Mouse (Mus musculus) forebrain, postnatal 0 days (tissue): Measurements from ENCODE around the gene B4galt4. TPM values are rescaled to one million over a fixed set of nuclear protein-coding genes. Genes with fewer than 3 reads are reported as not detected.
A peak's percentile ranks its signal among the peaks of the same experiment; 100 is the strongest.

Experiments used
- ATAC-seq: fragments of 200-750 bp; cut with Nextera tagmentation; 2 replicates; pipeline ENCODE4 v1.8.0; 2017; ENCODE audit warnings: mild to moderate bottlenecking, moderate library complexity
- DNase-seq: peaks from one replicate; pipeline ENCODE4 v3.0.0-alpha.2; 2015
- H3K27ac ChIP-seq: fragments of 300-500 bp; sonication (generic); 2 replicates; pipeline ENCODE4 v1.5.1; 2014; ENCODE audit warnings: low read depth, mild to moderate bottlenecking, antibody characterized with exemption, low read length, moderate library complexity, mixed read lengths
- H3K27me3 ChIP-seq: fragments of 300-500 bp; sonication (generic); 2 replicates; pipeline ENCODE4 v1.6.1; 2014; ENCODE audit warnings: mild to moderate bottlenecking, low read length, mixed read lengths; ENCODE audit not compliant: insufficient read depth
- H3K36me3 ChIP-seq: fragments of 300-500 bp; sonication (generic); 2 replicates; pipeline ENCODE4 v1.6.1; 2014; ENCODE audit warnings: mild to moderate bottlenecking, moderate library complexity; ENCODE audit not compliant: insufficient read depth
- H3K4me1 ChIP-seq: fragments of 300-500 bp; sonication (generic); 2 replicates; pipeline ENCODE4 v1.6.1; 2014; ENCODE audit warnings: antibody characterized with exemption; ENCODE audit not compliant: insufficient read depth
- H3K4me2 ChIP-seq: fragments of 300-500 bp; sonication (generic); 2 replicates; pipeline ENCODE4 v1.6.1; 2014; ENCODE audit warnings: low read depth, mild to moderate bottlenecking, moderate library complexity
- H3K4me3 ChIP-seq: fragments of 300-500 bp; sonication (generic); 2 replicates; pipeline ENCODE4 v1.5.1; 2014; ENCODE audit warnings: low read depth, low read length, mixed read lengths
- H3K9ac ChIP-seq: fragments of 300-500 bp; sonication (generic); 2 replicates; pipeline ENCODE4 v1.6.1; 2014; ENCODE audit warnings: mild to moderate bottlenecking
- H3K9me3 ChIP-seq: fragments of 300-500 bp; sonication (generic); 2 replicates; pipeline ENCODE4 v1.6.1; 2016; ENCODE audit warnings: low read length
- CTCF ChIP-seq: sonication (generic); IDR thresholded peaks from 2 replicates; pipeline ENCODE4 v1.5.1; 2016; ENCODE audit warnings: antibody characterized with exemption, control low read depth, low read depth
- WGBS: fragments of 180-500 bp; shearing (Covaris S2); extraction: QIAGEN DNeasy Blood & Tissue Kit; methylation state at CpG from one replicate; pipeline ENCODE4 v1.1.7; 2014; 5-methylcytosine and 5-hydroxymethylcytosine counted together
- polyA plus RNA-seq: library from polyadenylated mRNA; unstranded; fragments of >200 nt; fragmentation: Nextera tagmentation; extraction: Ambion mirVana; gene quantifications from 2 replicates; pipeline ENCODE4 v1.2.1, GENCODE M21; 2015
- total RNA-seq: library from RNA; depleted of rRNA; stranded (reverse); fragments of >200 nt; gene quantifications from 2 replicates; pipeline ENCODE4 v1.2.3, GENCODE M21; 2014

Gene B4galt4
- total and polyA plus RNA-seq, 2 experiments from 2014 or later, result 25.0 to 27.3 TPM

DNA sequence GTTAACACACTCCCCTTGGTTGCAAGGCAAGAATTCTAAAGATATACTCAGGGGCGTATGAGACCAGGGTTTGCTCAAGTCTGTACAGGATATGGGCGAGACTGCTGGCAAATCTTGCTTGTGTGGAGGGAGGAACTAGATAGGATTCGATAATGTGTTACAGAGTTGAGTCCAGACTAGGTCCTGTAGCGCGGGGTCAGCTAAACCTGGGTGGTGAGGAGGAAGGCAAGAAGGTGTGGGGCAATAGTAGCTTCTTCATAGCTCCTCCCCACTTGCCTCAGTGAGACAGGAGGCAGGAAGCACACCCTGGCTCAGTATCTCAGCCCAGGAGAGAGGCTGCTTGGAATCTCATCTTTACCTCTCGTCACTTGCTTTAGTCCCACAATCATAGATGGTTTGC, 12.9 kb upstream of the B4galt4 start:
- WGBS, result 86% methylated on average over 6 of the region's 6 CpGs
- Histone ChIP-seq H3K9me3 (no peaks in the 10 kb centered on the region), H3K27ac (no peak overlapping the region), H3K4me2 (no peak overlapping the region), H3K4me1 (no peaks in the 10 kb centered on the region), H3K4me3 (no peak overlapping the region), H3K27me3 (no peaks in the 10 kb centered on the region), H3K9ac (no peak overlapping the region), H3K36me3 (no peaks in the 10 kb centered on the region)
- DNase-seq, result no peak
- TF ChIP-seq CTCF, result no peak
- no peak; the same call in 1 of the 2 replicates for ATAC-seq

DNA sequence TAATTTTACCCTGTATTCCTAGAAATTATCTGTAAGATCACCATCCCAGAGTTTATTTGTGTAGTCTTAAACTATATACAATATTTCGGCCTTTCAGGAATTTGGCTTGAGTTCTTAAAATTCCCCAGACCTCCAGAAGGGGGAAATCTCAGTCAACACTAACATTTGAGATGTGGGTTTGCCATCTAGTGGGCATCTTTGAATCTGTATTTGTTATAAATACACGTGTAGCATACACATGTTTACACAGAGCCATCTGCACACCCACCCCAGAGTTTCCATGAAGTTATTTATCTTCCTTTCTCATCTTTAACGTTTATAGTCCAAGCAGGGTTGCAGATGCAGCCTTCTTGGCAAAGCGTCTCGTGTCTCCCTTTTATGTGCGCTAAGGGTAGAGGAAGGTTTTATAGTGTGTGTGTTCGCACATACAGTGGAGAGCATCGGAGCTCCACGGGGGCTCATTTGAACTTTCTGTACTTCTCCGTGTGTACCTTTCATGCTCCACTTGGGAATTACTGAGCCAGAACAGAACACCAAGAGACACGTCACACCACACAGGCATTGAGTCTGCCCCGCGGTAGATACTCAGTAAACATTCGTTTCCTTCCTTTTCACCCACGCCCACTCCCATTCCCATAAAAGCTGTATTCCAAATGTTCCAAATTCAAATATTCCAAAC, 12.3 kb upstream of the B4galt4 start:
- peak; percentile 93 for ATAC-seq
- DNase-seq, result peak; percentile 75
- peak overlapping the region; percentile 15; the same call in 1 of the 2 replicates for H3K4me2 ChIP-seq

DNA sequence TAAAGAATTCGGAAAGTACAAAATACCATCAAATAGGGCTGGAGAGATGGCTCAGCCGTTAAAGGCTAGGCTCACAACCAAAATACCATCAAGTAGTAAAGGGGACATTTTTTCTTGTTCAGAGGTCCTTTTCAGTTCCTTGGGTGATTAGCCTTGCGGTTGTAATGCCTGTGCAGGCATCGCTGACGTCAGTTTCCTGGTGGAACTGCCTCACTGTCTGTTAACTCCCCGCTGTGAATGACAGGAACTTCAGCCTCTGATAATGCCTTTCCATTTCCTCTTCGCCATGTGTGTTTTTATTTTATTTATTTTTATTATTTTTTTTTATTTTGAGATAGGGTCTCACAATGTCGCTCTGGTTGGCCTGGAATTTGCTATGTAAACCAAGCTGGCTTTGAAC, 11.1 kb upstream of the B4galt4 start:
- no peak for TF ChIP-seq CTCF
- no peaks in the 10 kb centered on the region for H3K4me1 ChIP-seq
- WGBS, result 60% methylated on average over 8 of the region's 8 CpGs
- DNase-seq (no peak), ATAC-seq (no peak)
- no peaks in the 10 kb centered on the region for H3K36me3 ChIP-seq
- H3K9ac ChIP-seq, result no peak overlapping the region
- no peak overlapping the region for H3K4me3 ChIP-seq
- H3K4me2 ChIP-seq, result no peak overlapping the region
- H3K27ac ChIP-seq, result no peak overlapping the region
- no peaks in the 10 kb centered on the region for H3K27me3 ChIP-seq
- H3K9me3 ChIP-seq, result no peaks in the 10 kb centered on the region

More for the DNA sequence above, 12.3 kb upstream of the B4galt4 start:
- Histone ChIP-seq H3K27ac (no peak overlapping the region), H3K4me3 (no peak overlapping the region), H3K9ac (no peak overlapping the region), H3K9me3 (no peaks in the 10 kb centered on the region), H3K4me1 (no peaks in the 10 kb centered on the region), H3K36me3 (no peaks in the 10 kb centered on the region), H3K27me3 (no peaks in the 10 kb centered on the region)
- peak; percentile 88 for TF ChIP-seq CTCF
- WGBS, result 58% methylated on average over 15 of the region's 15 CpGs

DNA sequence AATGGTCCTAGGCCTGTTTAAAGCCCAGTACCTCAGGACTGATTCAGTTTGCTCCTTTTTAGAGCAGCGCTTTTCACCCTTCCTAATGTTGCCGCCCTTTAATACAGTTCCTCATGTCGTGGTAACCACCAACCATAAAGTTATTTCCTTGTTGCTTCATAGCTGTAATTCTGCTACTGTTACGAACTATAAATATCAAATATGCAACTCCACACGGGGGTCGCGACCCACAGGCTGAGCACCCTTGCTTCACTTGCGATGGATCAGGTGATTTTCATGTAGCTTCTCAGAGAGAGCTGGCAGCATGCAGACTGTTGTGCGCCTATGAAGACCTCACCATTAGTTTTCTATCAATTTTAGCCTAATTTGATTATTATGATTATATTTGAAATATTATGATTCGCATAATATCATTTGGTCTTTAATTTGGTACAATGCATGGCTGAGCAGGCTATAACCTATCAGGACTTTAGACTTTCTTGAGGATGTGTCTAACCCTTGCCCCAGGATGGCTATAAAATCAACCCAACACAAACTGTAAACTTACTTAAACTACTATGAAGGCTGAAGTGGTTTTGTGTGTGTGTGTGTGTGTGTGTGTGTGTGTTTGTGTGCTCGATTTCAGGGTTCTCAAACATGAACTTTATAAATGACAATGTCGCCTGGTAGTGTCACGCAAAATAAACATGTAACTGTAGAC, 710 bp upstream of the B4galt4 start:
- DNase-seq (no peak), ATAC-seq (no peak)
- Histone ChIP-seq H3K9ac (peak overlapping the region; percentile 86), H3K4me2 (peak overlapping the region; percentile 88), H3K9me3 (no peaks in the 10 kb centered on the region), H3K4me1 (no peaks in the 10 kb centered on the region), H3K27ac (no peak overlapping the region), H3K27me3 (no peaks in the 10 kb centered on the region), H3K4me3 (peak overlapping the region; percentile 84), H3K36me3 (0 out of 2 replicates have a peak, but pooled peaks cover 3% of the 10 kb centered on the region)
- no peak for TF ChIP-seq CTCF
- WGBS, result 86% methylated on average over 13 of the region's 13 CpGs

DNA sequence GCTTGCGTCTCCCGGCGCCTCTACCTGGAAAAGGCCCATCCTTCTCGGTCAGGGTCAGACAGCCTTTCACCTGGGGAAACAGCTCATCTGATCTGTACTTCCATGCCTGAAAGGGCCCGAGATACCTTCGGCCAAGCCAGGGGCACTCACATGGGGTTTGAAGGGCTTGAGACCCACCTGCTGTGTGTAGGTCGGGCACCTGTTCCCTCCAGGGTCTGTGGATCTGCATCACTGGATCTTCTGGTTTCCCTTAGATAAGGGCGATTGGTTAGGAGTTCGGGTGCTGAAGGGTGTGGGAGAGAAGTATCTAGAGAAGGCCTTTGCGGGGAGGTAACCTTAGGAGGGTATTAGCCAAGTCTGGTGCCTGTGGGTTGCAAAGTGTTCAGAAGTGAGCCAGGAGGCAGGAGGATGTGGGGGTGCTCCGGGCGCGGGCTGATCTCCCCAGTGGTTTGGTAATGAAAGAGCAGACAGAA, 631 bp downstream of the B4galt4 start:
- ATAC-seq, result peak; percentile 36
- DNase-seq, result peak; percentile 50

DNA sequence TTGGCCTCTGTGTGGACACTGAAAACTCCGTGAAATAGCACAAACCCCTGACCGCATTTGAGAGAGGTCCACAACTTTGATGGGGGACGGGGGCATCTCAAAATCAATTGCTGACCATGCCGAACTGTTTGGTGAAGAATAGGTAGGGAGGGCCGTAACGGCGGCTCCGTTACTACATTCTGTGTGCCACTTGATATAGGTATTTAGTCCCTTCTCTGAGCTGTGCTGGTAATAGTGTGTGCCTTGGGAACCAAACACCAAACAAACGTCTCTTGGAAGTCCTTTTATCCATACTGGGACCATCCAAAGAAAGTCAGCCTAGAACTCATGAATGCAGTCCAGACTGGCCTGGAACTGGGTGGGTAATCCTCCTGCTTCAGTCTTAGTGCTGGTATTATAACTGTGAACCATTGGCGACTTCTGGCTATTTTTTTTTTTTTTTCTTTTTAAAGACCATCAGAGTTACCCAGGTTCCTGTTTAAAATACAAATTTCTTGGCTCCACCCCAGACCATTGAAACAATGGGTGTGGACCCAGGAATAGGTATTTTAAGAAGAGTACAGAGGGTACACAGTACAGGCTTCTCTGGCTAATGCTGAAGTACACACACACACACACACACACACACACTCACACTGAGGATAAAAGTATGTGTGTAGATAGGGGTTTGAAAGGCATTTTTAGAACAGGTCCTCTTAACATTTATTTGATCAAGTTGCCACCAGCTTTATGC, 2.0 kb downstream of the B4galt4 start:
- 0 out of 2 replicates have a peak, but pooled peaks cover 3% of the 10 kb centered on the region for H3K36me3 ChIP-seq
- H3K27me3 ChIP-seq, result no peaks in the 10 kb centered on the region
- TF ChIP-seq CTCF, result no peak
- no peak for DNase-seq
- no peak overlapping the region for H3K4me3 ChIP-seq
- no peaks in the 10 kb centered on the region for H3K9me3 ChIP-seq
- H3K4me2 ChIP-seq, result no peak overlapping the region
- H3K27ac ChIP-seq, result no peak overlapping the region
- no peak overlapping the region for H3K9ac ChIP-seq
- no peaks in the 10 kb centered on the region for H3K4me1 ChIP-seq
- no peak for ATAC-seq
- WGBS, result 87% methylated on average over 10 of the region's 10 CpGs

More for the DNA sequence above, 631 bp downstream of the B4galt4 start:
- Histone ChIP-seq H3K9me3 (no peaks in the 10 kb centered on the region), H3K36me3 (0 out of 2 replicates have a peak, but pooled peaks cover 3% of the 10 kb centered on the region), H3K4me3 (peak overlapping the region; percentile 84), H3K27me3 (no peaks in the 10 kb centered on the region), H3K4me1 (no peaks in the 10 kb centered on the region), H3K4me2 (peak overlapping the region; percentile 88), H3K27ac (peak overlapping the region; percentile 80), H3K9ac (peak overlapping the region; percentile 86)
- WGBS, result under 1% methylated on average over 13 of the region's 13 CpGs
- no peak for TF ChIP-seq CTCF
